Mouse (Mus musculus) bone marrow macrophage, adult 2 months (primary cell): ENCODE data around the gene Nup188. TPM values are rescaled to one million over a fixed set of nuclear protein-coding genes. Genes with fewer than 3 reads are reported as not detected.

Source experiments
- H3K27ac ChIP-seq: 2 replicates; pipeline ENCODE4 v1.5.1; 2012; ENCODE audit warnings: low read depth, low read length; ENCODE audit not compliant: insufficient read depth
- H3K4me1 ChIP-seq: 2 replicates; pipeline ENCODE4 v1.6.1; 2012; ENCODE audit warnings: low read length; ENCODE audit not compliant: control insufficient read depth, insufficient read depth
- H3K4me3 ChIP-seq: 2 replicates; pipeline ENCODE4 v1.5.1; 2012; ENCODE audit warnings: mild to moderate bottlenecking, low read length, moderate library complexity; ENCODE audit not compliant: insufficient read depth
- CTCF ChIP-seq: IDR thresholded peaks from 2 replicates; pipeline ENCODE4 v1.5.1; 2012; ENCODE audit warnings: low read depth, mild to moderate bottlenecking, low read length, moderate library complexity
- POLR2A ChIP-seq: IDR thresholded peaks from 2 replicates; pipeline ENCODE4 v1.6.1; 2012; ENCODE audit warnings: mild to moderate bottlenecking, low read depth, low read length, borderline replicate concordance
- polyA plus RNA-seq: library from polyadenylated mRNA; stranded (reverse); fragments of >200 nt; gene quantifications from 2 replicates; pipeline ENCODE4 v1.2.4, GENCODE M21; 2012; ENCODE audit not compliant: missing spikeins, insufficient read depth, insufficient read length

Nup188 gene
- polyA plus RNA-seq, 1 experiment: 16.0 TPM

DNA sequence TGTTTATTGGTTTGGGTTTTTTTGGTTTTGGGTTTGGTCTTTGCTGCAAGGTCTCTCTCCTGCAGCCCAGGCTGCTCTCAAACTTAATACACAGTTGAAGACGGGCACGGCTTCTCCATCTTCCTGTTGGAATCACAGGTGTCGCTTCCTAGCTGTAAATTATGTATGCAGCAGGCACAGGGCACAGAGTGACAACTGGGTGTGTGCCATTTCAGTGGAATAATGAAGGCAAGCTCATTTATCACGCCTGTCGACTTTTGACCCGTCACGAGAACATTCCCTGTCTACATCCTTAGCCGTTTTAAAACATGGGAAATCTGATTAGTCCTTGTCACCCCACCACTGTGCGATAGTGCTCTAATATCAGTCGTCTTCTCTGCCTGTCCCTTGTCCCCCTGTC is 74.4 kb downstream of the Nup188 start:
- Histone ChIP-seq H3K27ac (no peak overlapping the region), H3K4me3 (no peak overlapping the region), H3K4me1 (peaks cover 8% of the 10 kb centered on the region)
- no peak for TF ChIP-seq CTCF
- TF ChIP-seq POLR2A: no peak

DNA sequence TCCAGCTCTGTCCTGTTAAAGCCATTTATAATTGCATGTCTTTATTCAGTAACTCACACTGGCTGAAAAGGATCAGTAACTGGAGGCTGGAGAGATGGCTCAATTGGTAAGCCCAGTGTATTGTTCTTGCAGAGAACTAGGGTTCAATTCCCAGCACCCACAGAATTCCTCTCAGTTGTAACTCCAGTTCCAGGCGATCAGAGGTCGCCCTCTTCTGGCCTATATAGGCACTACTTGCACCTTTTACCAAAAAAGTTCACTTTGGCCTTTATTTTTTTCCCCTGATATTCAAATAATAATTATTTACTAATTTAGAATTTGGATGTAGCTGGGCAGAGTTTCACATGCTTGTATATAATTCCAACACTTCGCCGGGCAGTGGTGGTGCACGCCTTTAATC is 76.7 kb downstream of the Nup188 start:
- Histone ChIP-seq H3K27ac (no peak overlapping the region), H3K4me1 (peaks cover 11% of the 10 kb centered on the region), H3K4me3 (no peak overlapping the region)
- TF ChIP-seq POLR2A (no peak), CTCF (no peak)

DNA sequence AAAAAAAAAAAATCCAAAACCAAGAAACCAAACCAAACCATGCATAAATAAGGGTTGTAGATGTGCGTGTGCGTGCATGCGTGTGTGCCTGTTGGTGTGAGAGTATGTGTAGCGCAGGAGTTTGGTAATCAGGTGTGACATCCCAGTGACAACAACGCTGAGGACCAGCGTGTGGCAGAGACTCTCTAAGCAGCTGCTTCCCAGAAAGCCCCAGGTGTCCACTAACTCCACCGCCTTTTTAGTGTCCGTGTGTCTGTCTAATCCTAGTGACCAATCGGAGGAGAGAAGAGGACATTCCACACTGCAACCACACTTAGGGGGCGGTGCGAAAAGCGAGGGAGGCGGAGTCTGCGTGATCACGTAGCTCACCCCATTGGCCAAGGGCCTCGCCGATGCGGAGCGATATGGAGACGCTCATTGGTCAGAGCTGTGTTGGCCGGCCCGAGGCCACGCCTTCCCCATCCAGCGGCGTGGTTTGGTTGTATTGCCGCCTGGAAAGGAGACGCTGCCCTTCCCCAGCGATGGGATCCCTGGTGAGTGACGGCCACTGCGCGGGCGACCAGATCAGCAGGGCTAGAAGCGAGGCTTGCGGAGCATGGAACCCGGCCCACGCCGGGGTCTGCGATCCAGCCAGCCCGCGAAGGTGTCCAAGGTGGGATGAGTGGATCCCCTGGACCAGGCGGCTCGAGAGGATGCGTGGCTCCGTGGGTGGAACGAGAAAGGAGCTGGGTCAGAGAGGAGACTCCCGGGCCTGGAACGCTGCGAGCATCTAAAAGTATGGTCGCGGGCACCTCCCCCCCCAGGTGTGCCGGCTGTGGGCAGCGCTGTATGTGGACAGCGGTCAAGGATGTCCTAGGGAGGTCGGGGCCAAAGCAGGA is 77.8 kb downstream of the Nup188 start, which contains the start of gene Miga2:
Gene Miga2, plus strand, starts transcription at position 461 of the 878 bp plus-strand sequence.
- Histone ChIP-seq H3K27ac (no peak within 1 kb of the TSS), H3K4me3 (peak within 1 kb of the TSS; percentile 71), H3K4me1 (peaks cover 11% of the 10 kb centered on the region)
- TF ChIP-seq CTCF: no peak

DNA sequence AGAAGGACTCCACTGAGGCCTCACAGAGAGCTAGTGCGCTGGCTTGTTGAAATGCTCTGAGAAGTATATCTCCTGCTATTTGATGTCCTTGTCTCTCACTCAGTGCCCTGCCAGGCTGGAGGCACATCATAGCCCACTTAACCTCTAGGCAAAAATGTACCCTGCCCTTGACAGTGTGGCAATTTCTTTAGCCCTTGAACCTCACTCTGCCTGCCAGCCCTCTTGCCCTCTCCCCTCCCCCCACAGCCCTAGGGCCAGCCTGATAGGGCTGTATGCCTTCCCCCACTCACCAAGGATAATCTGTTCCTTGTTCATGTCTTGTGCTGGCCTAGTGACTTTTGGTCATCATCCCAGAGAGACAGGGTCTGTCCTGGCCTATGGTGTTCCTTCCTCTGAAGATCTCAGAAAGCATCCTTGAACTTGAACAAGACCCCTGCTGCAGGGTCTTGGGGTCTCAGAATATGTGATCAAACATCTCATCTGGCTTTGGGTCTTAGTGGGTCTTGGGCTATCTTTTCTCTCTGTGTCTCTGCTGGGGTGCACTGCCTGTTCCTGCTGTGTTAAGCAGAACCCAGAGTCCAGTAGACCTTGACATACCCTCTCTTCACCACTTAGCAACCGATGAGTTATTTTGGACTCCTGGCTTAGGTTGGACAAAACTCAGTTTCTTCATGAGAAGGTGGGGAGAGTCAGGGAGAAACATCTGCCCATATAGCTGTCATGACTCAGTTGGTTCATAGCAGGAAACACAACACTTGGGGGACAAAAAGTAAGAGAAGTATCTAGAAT is 79.3 kb downstream of the Nup188 start:
- TF ChIP-seq CTCF (no peak), POLR2A (no peak)
- Histone ChIP-seq H3K4me1 (peaks cover 11% of the 10 kb centered on the region), H3K27ac (no peak overlapping the region), H3K4me3 (peak overlapping the region; percentile 71)

DNA sequence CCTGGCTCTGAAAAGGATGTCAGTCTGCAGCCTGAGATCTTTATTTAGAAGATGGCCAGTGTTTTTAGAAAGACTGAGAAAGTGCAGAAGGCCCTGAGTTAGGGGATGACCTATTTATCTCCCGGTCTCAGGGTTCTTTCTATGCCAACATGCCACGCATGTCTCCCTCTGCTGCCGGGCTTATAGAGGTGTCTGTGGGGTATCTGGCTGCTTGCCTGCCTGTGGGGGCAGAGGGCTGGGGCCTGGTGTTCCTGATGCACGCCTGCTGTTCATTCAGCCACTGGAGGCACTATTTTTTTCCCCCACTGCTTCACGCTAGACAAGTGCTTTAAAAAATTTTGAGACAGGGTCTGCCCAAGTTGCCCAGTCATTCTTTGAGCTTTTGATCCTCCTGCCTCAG is 80.0 kb downstream of the Nup188 start:
- Histone ChIP-seq H3K27ac (no peak overlapping the region), H3K4me3 (no peak overlapping the region), H3K4me1 (peaks cover 11% of the 10 kb centered on the region)
- TF ChIP-seq CTCF (no peak), POLR2A (no peak)

DNA sequence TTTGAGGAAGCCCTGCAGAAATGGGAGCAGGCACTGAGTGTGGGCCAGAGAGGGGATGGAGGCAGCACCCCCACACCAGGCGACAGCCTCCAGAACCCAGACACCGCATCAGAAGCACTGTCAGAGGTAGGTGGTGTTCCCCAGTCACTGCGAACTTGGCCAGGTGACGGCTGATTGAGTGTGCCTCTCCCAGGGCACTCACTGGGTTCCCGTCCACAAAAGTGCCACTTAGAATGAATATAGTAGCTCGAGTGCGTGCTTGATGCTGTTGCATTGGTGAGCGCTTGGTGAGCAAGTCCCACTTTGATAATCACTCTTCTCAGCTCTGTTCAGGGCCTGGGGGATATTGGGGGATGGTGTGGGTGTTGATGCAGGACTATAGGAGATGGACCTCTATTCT is 85.3 kb downstream of the Nup188 start:
- Histone ChIP-seq H3K27ac (no peak overlapping the region), H3K4me3 (no peak overlapping the region), H3K4me1 (no peaks in the 10 kb centered on the region)
- TF ChIP-seq POLR2A (no peak), CTCF (no peak)

DNA sequence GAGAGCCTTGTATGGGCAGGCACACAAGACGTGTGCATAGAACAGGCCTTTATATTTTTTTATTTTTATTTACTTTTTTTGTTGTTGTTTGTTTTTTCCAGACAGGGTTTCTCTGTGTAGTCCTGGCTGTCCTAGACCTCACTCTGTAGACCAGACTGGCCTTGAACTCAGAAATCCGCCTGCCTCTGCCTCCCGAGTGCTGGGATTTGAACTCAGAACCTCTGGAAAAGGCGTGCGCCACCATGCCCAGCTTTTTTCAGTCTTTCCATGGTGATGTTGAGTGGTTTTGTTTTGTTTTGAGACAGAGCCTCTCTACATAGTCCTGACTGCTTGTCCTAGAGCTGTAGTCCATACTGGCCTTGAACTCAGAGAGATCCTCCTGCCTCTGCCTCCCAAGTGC is 86.5 kb downstream of the Nup188 start:
- Histone ChIP-seq H3K4me1 (no peaks in the 10 kb centered on the region), H3K4me3 (no peak overlapping the region), H3K27ac (no peak overlapping the region)
- TF ChIP-seq CTCF (no peak), POLR2A (no peak)

DNA sequence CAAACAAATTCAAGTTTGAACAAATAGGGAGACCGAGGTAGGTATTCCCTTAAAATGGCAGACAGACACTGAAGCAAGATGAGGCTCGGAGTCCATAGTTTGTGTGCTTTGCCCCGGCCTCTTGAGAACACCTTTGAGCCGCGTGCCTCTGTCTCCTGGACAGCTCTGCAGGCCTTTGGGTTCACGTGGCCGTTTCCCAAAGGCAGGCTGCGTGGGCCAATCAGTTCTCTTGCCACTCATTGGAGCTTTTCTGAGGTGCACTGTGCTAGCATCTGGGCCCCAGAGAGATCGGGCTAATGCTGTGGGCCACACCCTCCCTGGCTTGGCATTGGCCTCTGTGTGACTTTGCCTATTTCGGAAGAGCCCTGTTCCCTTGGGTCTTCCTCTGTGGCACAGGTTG is 89.7 kb downstream of the Nup188 start:
- no peak overlapping the region for H3K27ac ChIP-seq
- TF ChIP-seq CTCF: no peak
- no peak for TF ChIP-seq POLR2A
- no peaks in the 10 kb centered on the region for H3K4me1 ChIP-seq
- no peak overlapping the region for H3K4me3 ChIP-seq

DNA sequence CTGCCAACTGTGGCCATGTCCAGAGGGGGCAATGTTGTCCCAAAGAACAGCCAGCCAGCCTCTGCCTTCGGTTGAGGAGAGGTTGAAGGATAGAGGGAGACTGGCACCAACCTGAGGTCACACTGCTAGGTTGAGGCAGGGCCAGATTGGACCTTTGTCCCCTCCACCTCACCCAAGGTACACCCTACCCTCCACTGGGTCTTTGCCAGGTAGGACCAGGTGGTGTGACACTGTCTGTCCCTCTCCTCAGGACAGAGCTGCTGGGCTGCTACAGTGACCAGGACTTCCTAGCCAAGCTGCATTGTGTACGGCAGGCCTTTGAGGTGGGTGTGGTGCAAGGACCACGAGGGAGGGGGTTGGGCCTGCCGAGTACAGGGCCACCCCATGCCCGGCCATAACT is 91.5 kb downstream of the Nup188 start:
- no peak for TF ChIP-seq CTCF
- TF ChIP-seq POLR2A: no peak
- no peaks in the 10 kb centered on the region for H3K4me1 ChIP-seq
- H3K4me3 ChIP-seq: no peak overlapping the region
- no peak overlapping the region for H3K27ac ChIP-seq

DNA sequence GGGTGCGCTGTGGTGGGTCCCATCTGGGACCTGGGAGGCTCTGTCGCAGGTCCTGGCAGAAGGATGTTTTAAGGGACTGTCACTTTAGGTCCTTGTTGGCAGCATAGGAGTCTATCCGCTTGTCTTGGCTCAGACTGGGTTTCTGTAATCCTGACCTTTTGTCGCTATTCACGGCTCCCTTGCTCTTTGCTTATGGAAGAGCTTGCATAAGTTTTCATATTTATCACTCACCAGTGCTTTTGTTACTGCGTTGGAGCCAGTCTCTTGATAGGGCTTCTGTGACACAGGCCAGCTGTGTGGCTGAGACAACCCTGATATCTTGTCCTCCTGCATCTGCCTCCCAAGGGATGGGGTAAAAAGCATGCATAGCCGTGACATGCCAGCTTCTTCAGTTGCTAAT is 93.1 kb downstream of the Nup188 start:
- Histone ChIP-seq H3K4me3 (no peak overlapping the region), H3K4me1 (0 out of 2 replicates have a peak, but pooled peaks cover under 1% of the 10 kb centered on the region), H3K27ac (no peak overlapping the region)
- no peak for TF ChIP-seq CTCF
- no peak for TF ChIP-seq POLR2A
